Mouse (Mus musculus) right cerebral cortex, adult 18-20 months (tissue): ENCODE data around the gene Ampd3.
A peak's percentile ranks its signal among the peaks of the same experiment; 100 is the strongest.

Source experiments
- DNase-seq: peaks from one replicate; pipeline ENCODE4 v3.0.0; 2022; ENCODE audit warnings: mixed read lengths

Gene Ampd3

GRCm38 (mm10) chr7:110848371-110848770 is 80.4 kb downstream of the Ampd3 start:
- no peak for DNase-seq

GRCm38 (mm10) chr7:110851541-110852203 is 83.7 kb downstream of the Ampd3 start:
- no peak for DNase-seq

GRCm38 (mm10) chr7:110853611-110854010 is 85.6 kb downstream of the Ampd3 start:
- no peak for DNase-seq

- DNase-seq, result peak; percentile 44
These were observed 86.5 kb downstream of the Ampd3 start for GRCm38 (mm10) chr7:110854519-110854918.

- DNase-seq, result no peak
These were observed 87.0 kb downstream of the Ampd3 start for GRCm38 (mm10) chr7:110854927-110855546.

- no peak for DNase-seq
These were observed 87.6 kb downstream of the Ampd3 start for GRCm38 (mm10) chr7:110855604-110856003.

GRCm38 (mm10) chr7:110860129-110860528 is 92.1 kb downstream of the Ampd3 start:
- no peak for DNase-seq
